Mouse (Mus musculus): Measurements from ENCODE around the gene Bmpr1a. TPM values are rescaled to one million over a fixed set of nuclear protein-coding genes. Genes with fewer than 3 reads are reported as not detected.

Bmpr1a gene
- total RNA-seq, 2 experiments from 2014 or later, result 41.9 to 46.1 TPM

GRCm38 (mm10) chr14:34508187-34508840, 5.2 kb upstream of the Bmpr1a start:
- DNase-seq (ENCODE audit: low spot score in 2 of 2), result no peak

GRCm38 (mm10) chr14:34505309-34505708, 2.2 kb upstream of the Bmpr1a start:
- DNase-seq (ENCODE audit: low spot score in 2 of 2), result no peak

GRCm38 (mm10) chr14:34504377-34504776, 1.2 kb upstream of the Bmpr1a start:
- DNase-seq (ENCODE audit: low spot score in 2 of 2), result no peak

GRCm38 (mm10) chr14:34503759-34504158, 618 bp upstream of the Bmpr1a start:
- DNase-seq (ENCODE audit: low spot score in 2 of 2), result no peak

DNA sequence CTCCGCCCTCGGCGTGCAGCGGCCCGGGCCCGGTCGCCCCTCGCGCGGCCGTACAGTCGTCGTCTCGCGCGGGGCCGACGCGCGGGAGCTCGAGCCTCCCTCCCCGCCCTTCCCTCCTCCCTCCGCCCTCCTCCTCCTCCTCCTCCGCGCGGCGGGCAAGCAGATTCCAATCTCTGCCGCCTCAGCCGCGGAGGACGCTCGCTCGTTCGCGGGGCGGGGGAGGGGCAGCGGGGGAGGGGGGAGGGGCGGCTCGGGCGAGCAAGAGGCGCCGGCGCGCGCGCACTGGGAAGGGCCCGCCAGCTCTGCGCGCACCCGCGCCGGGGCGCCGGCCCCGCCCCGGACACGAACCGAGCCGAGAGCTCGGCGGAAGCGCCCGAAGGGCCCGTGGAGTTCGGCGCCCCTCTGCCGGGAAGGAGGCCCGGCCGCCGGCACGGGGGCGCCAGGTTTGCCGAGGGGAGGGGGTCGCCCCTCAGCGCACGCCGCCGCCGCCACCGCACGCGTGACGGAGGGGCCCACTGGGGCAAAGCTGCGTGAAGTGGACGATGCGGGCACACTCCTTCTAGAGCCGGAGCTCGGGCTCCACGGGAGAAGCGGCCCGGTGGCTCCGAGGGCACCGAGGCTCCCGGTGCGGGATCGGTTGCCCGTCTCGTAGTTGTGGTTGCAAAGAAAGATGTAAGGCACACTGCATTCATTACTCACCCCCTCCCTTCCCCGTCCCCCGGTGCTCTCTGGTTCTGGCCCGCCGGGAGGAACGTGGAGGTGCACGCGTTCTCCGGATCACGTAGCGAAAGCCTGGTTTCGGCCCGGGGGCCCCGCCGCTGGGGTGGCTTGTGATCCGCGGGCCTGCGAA, 441 bp downstream of the Bmpr1a start:
- peak; percentile 91 to 95 for DNase-seq (ENCODE audit: low spot score in 2 of 2)

- peak; percentile 49 to 60 for DNase-seq (ENCODE audit: low spot score in 2 of 2)
Observed at GRCm38 (mm10) chr14:34501804-34502474, 1.2 kb downstream of the Bmpr1a start.

DNA sequence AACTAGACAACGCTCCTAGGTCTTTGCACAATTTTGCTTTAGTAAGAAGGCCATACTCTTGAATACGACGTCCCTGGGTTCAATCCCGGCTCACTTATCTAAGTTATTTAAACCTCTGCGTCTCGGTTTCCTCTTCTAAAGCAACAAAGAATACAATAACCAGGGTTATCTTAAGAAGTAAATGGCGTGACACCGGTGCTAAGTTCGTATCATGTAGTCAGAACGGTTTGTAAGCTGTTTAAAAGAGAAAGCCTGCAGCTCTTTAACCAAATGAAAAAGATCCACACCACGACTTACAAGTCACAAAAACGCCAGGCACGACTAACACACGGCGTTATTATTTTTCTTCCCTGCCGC, 1.7 kb downstream of the Bmpr1a start:
- no peak for DNase-seq (ENCODE audit: low spot score in 2 of 2)

GRCm38 (mm10) chr14:34500309-34500708, 2.8 kb downstream of the Bmpr1a start:
- DNase-seq (ENCODE audit: low spot score in 2 of 2), result no peak

- DNase-seq (ENCODE audit: low spot score in 2 of 2), result no peak
Observed at GRCm38 (mm10) chr14:34499664-34500063, 3.5 kb downstream of the Bmpr1a start.

GRCm38 (mm10) chr14:34497346-34497745, 5.8 kb downstream of the Bmpr1a start:
- no peak for DNase-seq (ENCODE audit: low spot score in 2 of 2)

DNA sequence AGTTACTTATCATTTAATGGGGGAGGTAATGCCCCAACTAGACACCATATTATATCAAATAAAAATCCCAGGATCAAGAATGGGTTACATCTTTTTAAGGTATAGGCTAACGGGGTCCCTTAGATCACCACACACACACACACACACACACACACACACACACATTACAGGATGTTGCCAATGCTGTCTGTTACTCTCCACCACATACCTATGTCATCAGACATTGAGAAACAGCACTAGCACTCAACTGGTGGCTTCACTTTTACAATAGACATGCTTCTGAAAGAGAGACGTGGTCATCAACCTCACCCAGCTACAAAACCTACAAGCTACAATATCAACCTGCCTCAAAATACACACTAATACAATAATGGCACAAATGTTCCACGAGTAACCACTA, 9.5 kb downstream of the Bmpr1a start:
- no peak for DNase-seq (ENCODE audit: low spot score in 2 of 2)

DNA sequence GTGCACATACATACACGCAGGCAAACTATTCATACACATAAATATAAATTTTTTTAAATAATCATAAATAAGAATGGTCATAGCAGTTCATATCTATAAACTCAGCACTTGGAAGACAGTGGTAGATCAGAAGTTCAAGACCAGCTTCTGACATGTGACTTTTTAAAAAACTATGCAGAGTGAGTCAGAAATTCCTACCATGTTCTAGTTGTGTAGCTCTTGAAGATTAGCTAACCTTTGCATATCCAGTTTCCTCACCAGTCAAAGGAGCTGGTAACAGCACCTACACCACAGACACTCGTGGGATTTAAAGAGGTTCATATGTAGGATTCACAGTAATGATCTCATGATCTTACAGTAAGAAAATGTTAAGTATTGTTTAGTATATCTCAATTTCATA, 10.5 kb downstream of the Bmpr1a start:
- no peak for DNase-seq (ENCODE audit: low spot score in 2 of 2)

GRCm38 (mm10) chr14:34490965-34491364, 12.2 kb downstream of the Bmpr1a start:
- no peak for DNase-seq (ENCODE audit: low spot score in 2 of 2)

DNA sequence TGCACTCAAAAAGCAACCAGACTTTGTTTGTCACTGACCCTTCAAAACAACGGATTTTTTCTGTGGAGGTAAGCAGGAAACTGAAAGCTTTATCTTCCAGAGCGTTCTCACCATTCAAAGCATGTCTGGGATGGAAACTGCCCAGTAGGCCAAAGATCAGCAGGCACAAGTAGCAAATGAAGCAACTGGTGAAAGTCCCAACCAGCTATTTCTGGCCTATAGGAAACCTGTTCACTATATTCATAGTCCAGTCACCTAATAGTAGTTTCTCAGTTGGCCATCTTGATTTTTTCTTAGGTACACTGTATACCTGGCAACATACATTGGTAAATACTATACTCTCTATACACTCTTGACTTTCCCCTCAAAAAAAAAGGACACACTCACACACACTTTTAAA, 13.2 kb downstream of the Bmpr1a start:
- DNase-seq (ENCODE audit: low spot score in 2 of 2), result no peak

GRCm38 (mm10) chr14:34486169-34486568, 17.0 kb downstream of the Bmpr1a start:
- DNase-seq (ENCODE audit: low spot score in 2 of 2), result no peak

DNA sequence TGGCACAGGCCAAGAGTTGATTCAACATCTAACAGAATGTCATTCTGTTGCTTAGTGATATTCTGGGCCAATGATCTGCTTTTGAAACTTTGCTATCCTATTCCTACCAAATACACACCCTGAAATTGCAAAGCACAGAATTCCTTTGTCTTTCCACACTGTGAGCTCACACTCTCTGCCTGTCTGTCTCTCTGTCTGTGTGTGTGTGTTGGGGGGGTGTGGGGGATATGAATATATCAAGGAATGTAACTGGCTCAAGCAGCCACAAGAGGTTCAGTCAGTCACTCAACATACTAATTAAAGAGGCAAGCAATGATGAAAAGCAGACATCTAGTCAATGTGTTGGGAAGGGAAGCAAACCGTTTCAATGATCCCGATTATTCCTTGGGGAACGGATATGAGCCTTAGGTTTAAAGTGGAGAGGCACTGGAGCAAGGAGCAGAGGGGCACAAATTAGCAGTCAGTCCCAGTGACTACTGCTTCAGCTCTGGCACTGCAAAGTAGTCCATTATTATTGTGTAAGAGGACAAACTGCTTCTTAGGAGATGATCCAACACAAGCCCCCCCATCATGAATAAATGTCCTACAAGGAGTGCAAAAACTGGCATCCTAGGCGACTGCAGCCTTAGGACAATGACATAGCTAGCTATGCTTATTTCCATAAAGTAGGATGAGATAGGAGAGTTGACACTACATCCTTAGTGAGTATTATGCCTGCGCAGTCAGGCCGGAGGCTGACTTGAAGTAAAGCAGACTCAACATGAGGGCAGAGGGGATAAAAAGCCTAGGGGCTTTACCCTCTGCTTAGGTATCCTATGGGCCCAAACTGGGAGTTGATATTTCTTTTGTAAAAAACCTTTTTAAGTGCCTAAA, 19.4 kb downstream of the Bmpr1a start:
- DNase-seq (ENCODE audit: low spot score in 2 of 2), result no peak

GRCm38 (mm10) chr14:34471591-34471990, 31.6 kb downstream of the Bmpr1a start:
- no peak for DNase-seq (ENCODE audit: low spot score in 2 of 2)

- no peak for DNase-seq (ENCODE audit: low spot score in 2 of 2)
Observed at GRCm38 (mm10) chr14:34466291-34466690, 36.9 kb downstream of the Bmpr1a start.

- no peak for DNase-seq (ENCODE audit: low spot score in 2 of 2)
Observed at GRCm38 (mm10) chr14:34459386-34459785, 43.8 kb downstream of the Bmpr1a start.

DNA sequence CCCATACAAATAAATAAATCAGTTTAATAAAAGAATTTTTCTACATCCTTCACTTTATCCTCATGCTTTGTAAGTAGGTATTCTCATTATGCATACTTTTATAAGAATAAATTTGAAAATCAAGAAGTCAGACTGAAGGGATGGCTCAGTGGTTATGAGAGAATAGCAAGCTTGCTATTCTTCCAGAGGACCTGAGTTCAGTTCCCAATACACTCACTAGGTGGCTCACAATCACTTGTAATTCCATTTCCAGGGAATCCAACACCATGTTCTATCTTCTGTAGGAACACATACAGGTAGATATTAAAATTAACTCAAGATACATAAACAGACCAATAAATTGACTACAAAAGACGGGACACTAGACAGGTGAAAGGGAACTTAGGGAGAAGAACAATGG, 44.3 kb downstream of the Bmpr1a start:
- DNase-seq (ENCODE audit: low spot score in 2 of 2), result peak; percentile 41 to 59

DNA sequence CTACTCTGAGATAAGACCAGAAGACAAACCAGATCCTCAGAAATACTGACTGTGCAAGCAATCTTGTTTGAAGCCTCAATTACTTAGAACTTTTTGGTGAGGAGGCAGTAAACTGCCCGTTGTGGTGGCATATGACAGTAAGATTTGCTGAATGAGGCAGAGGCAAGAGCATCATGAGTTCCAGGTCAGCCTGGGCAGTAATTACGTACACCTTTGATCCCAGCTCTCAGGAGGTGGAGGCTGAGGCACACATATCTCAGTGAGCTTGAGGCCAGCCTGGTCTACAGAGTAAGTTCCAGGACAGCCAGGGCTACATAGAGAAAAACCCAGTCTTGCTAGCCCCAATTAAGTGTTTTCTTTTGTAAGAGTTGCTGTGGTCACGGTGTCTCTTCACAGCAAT, 48.9 kb downstream of the Bmpr1a start:
- DNase-seq (ENCODE audit: low spot score in 2 of 2), result no peak
